Mouse (Mus musculus): ENCODE measurements at regions not wholly inside any gene's neighbourhood (a gene's known extent, or its start where the extent isn't known, plus 50 kb on each side); places are given as distances from the start of the nearest gene placed in this dataset.
A peak's percentile ranks its signal among the peaks of the same experiment; 100 is the strongest.

GRCm38 (mm10) chr11:113095625-113096024 lies 313.6 kb downstream of the Sox9 start:
- DNase-seq (ENCODE audit: low read depth, low spot score) = no peak
- no peaks in the 10 kb centered on the region for H3K36me3 ChIP-seq (ENCODE audit: control insufficient read depth, insufficient read depth, low read length, poor library complexity, severe bottlenecking)
- no peaks in the 10 kb centered on the region for H3K27me3 ChIP-seq (ENCODE audit: control insufficient read depth, insufficient read depth, low read length, poor library complexity, severe bottlenecking)

GRCm38 (mm10) chr11:113096209-113096608 lies 314.2 kb downstream of the Sox9 start:
- Histone ChIP-seq H3K27me3 (ENCODE audit: control insufficient read depth, insufficient read depth, low read length, poor library complexity, severe bottlenecking) (no peaks in the 10 kb centered on the region), H3K36me3 (ENCODE audit: control insufficient read depth, insufficient read depth, low read length, poor library complexity, severe bottlenecking) (no peaks in the 10 kb centered on the region)
- no peak for DNase-seq (ENCODE audit: low read depth, low spot score)

GRCm38 (mm10) chr11:113098360-113098759 lies 316.3 kb downstream of the Sox9 start:
- DNase-seq (ENCODE audit: low read depth, low spot score) = no peak
- Histone ChIP-seq H3K27me3 (ENCODE audit: control insufficient read depth, insufficient read depth, low read length, poor library complexity, severe bottlenecking) (no peaks in the 10 kb centered on the region), H3K36me3 (ENCODE audit: control insufficient read depth, insufficient read depth, low read length, poor library complexity, severe bottlenecking) (no peaks in the 10 kb centered on the region)

- Histone ChIP-seq H3K27me3 (ENCODE audit: control insufficient read depth, insufficient read depth, low read length, poor library complexity, severe bottlenecking) (no peaks in the 10 kb centered on the region), H3K36me3 (ENCODE audit: control insufficient read depth, insufficient read depth, low read length, poor library complexity, severe bottlenecking) (no peaks in the 10 kb centered on the region)
- no peak for DNase-seq (ENCODE audit: low read depth, low spot score)
These were observed 318.8 kb downstream of the Sox9 start for GRCm38 (mm10) chr11:113100800-113101199.

GRCm38 (mm10) chr11:113101534-113101933 lies 319.5 kb downstream of the Sox9 start:
- H3K27me3 ChIP-seq (ENCODE audit: control insufficient read depth, insufficient read depth, low read length, poor library complexity, severe bottlenecking) = no peaks in the 10 kb centered on the region
- DNase-seq (ENCODE audit: low read depth, low spot score) = peak; percentile 38
- no peaks in the 10 kb centered on the region for H3K36me3 ChIP-seq (ENCODE audit: control insufficient read depth, insufficient read depth, low read length, poor library complexity, severe bottlenecking)

GRCm38 (mm10) chr11:113103161-113103845 lies 321.3 kb downstream of the Sox9 start:
- Histone ChIP-seq H3K36me3 (ENCODE audit: control insufficient read depth, insufficient read depth, low read length, poor library complexity, severe bottlenecking) (no peaks in the 10 kb centered on the region), H3K27me3 (ENCODE audit: control insufficient read depth, insufficient read depth, low read length, poor library complexity, severe bottlenecking) (no peaks in the 10 kb centered on the region)
- DNase-seq (ENCODE audit: low read depth, low spot score) = peak; percentile 42

- no peak for DNase-seq (ENCODE audit: low read depth, low spot score)
- H3K36me3 ChIP-seq (ENCODE audit: control insufficient read depth, insufficient read depth, low read length, poor library complexity, severe bottlenecking) = no peaks in the 10 kb centered on the region
- H3K27me3 ChIP-seq (ENCODE audit: control insufficient read depth, insufficient read depth, low read length, poor library complexity, severe bottlenecking) = no peaks in the 10 kb centered on the region
These were observed 323.3 kb downstream of the Sox9 start for GRCm38 (mm10) chr11:113105371-113105770.

GRCm38 (mm10) chr11:113107205-113107844 lies 325.3 kb downstream of the Sox9 start:
- Histone ChIP-seq H3K36me3 (ENCODE audit: control insufficient read depth, insufficient read depth, low read length, poor library complexity, severe bottlenecking) (no peaks in the 10 kb centered on the region), H3K27me3 (ENCODE audit: control insufficient read depth, insufficient read depth, low read length, poor library complexity, severe bottlenecking) (no peaks in the 10 kb centered on the region)
- no peak for DNase-seq (ENCODE audit: low read depth, low spot score)

- H3K27me3 ChIP-seq (ENCODE audit: control insufficient read depth, insufficient read depth, low read length, poor library complexity, severe bottlenecking) = no peaks in the 10 kb centered on the region
- no peak for DNase-seq (ENCODE audit: low read depth, low spot score)
- H3K36me3 ChIP-seq (ENCODE audit: control insufficient read depth, insufficient read depth, low read length, poor library complexity, severe bottlenecking) = no peaks in the 10 kb centered on the region
These were observed 326.1 kb downstream of the Sox9 start for GRCm38 (mm10) chr11:113107966-113108699.

- DNase-seq (ENCODE audit: low read depth, low spot score) = no peak
- Histone ChIP-seq H3K27me3 (ENCODE audit: control insufficient read depth, insufficient read depth, low read length, poor library complexity, severe bottlenecking) (no peaks in the 10 kb centered on the region), H3K36me3 (ENCODE audit: control insufficient read depth, insufficient read depth, low read length, poor library complexity, severe bottlenecking) (no peaks in the 10 kb centered on the region)
These were observed 327.1 kb downstream of the Sox9 start for GRCm38 (mm10) chr11:113109096-113109495.

GRCm38 (mm10) chr11:113113220-113113817 lies 331.3 kb downstream of the Sox9 start:
- no peak for DNase-seq (ENCODE audit: low read depth, low spot score)
- Histone ChIP-seq H3K27me3 (ENCODE audit: control insufficient read depth, insufficient read depth, low read length, poor library complexity, severe bottlenecking) (no peaks in the 10 kb centered on the region), H3K36me3 (ENCODE audit: control insufficient read depth, insufficient read depth, low read length, poor library complexity, severe bottlenecking) (no peaks in the 10 kb centered on the region)

GRCm38 (mm10) chr11:113117179-113117898 lies 335.3 kb downstream of the Sox9 start:
- no peaks in the 10 kb centered on the region for H3K27me3 ChIP-seq (ENCODE audit: control insufficient read depth, insufficient read depth, low read length, poor library complexity, severe bottlenecking)
- DNase-seq (ENCODE audit: low read depth, low spot score) = no peak

GRCm38 (mm10) chr11:113120570-113120969 lies 338.5 kb downstream of the Sox9 start:
- DNase-seq (ENCODE audit: low read depth, low spot score) = no peak

More at GRCm38 (mm10) chr11:113117179-113117898, 335.3 kb downstream of the Sox9 start:
- no peaks in the 10 kb centered on the region for H3K36me3 ChIP-seq (ENCODE audit: control insufficient read depth, insufficient read depth, low read length, poor library complexity, severe bottlenecking)

GRCm38 (mm10) chr11:113121307-113121706 lies 339.3 kb downstream of the Sox9 start:
- H3K27me3 ChIP-seq (ENCODE audit: control insufficient read depth, insufficient read depth, low read length, poor library complexity, severe bottlenecking) = no peaks in the 10 kb centered on the region
- no peaks in the 10 kb centered on the region for H3K36me3 ChIP-seq (ENCODE audit: control insufficient read depth, insufficient read depth, low read length, poor library complexity, severe bottlenecking)
- DNase-seq (ENCODE audit: low read depth, low spot score) = no peak

More at GRCm38 (mm10) chr11:113120570-113120969, 338.5 kb downstream of the Sox9 start:
- H3K36me3 ChIP-seq (ENCODE audit: control insufficient read depth, insufficient read depth, low read length, poor library complexity, severe bottlenecking) = no peaks in the 10 kb centered on the region
- no peaks in the 10 kb centered on the region for H3K27me3 ChIP-seq (ENCODE audit: control insufficient read depth, insufficient read depth, low read length, poor library complexity, severe bottlenecking)
